Mouse (Mus musculus) T-cell, adult 66 days (primary cell): ENCODE results near the gene F10. TPM values are rescaled to one million over a fixed set of nuclear protein-coding genes. Genes with fewer than 3 reads are reported as not detected.

Experiments used
- total RNA-seq, 2 experiments: library from RNA; stranded (reverse); gene quantifications; 3 replicates in 1 of 2; 4 replicates in 1 of 2; pipeline ENCODE4 v1.2.4; 2023

Gene F10
- not detected for total RNA-seq

GRCm38 (mm10) chr8:13037015-13037414, at the start of gene F10:
Gene F10 (plus strand): TSS chr8:13037308.

GRCm38 (mm10) chr8:13025487-13026224, 11.5 kb upstream of the F10 start, which contains the start of gene F7:
Gene F7 (plus strand): TSS chr8:13026034.

DNA sequence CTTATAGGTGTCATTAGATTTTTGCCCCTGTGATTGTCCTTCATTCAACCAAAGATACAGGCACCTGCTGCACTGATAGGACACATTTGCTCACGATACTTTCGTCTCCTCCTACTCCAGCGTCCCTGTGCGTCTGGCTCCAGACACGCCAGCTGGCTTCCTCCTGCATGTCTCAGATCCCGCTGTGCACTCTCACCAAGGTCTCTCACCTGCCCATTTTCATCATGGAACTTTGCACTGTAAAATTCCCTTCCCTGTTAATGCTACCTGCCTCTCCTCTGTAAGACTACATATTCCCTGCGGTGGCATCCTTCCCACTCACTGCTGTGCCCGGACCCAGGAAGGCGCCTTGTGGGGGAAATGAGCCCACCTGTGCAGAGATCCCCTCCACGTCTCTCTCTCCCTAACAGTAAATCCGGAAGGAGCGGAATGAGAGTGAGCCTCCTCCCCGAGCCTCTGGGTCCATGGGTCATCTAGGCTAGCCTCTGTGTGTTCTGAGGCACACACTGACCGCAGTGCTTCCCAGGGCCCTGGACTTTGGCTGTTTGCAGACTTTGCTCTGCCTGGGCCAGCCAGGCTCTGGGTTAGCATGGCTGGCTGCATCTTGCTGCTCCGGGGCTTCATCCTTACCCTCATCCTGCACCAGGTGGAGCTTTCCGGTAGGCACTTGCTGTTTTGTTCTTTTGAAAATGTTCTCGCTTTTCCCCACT, 23.5 kb downstream of the F10 start, which contains the start of gene Proz:
Gene Proz, plus strand, starts transcription at position 474 of the 710 bp plus-strand sequence.

GRCm38 (mm10) chr8:13105087-13105881, 68.2 kb downstream of the F10 start, which contains the start of the genes Pcid2 and Cul4a:
Gene Pcid2 (minus strand): TSS chr8:13105459.
Gene Cul4a (plus strand): TSS chr8:13105621.

Other genes starting within 250 kb of the F10 start
- gene Mcf2l, start 163.5 kb upstream of the F10 start, total RNA-seq: 1 to 10 TPM in 1 of 2 experiments, under 1 TPM in 1; 0.67 to 2.3 TPM
- gene F7, start 11.3 kb upstream of the F10 start, total RNA-seq: not detected
- not detected for gene Proz, start 23.6 kb downstream of the F10 start, total RNA-seq
- gene Pcid2, start 68.2 kb downstream of the F10 start, total RNA-seq: 10 to 100 TPM; 35.5 to 37.2 TPM
- 10 to 100 TPM; 44.9 to 48.0 TPM for gene Cul4a, start 68.3 kb downstream of the F10 start, total RNA-seq
- gene Lamp1, start 121.9 kb downstream of the F10 start, total RNA-seq: 10 to 100 TPM; 92.5 to 93.2 TPM
- not detected for gene Grtp1, start 163.3 kb downstream of the F10 start, total RNA-seq
- not detected for gene Adprhl1, start 216.9 kb downstream of the F10 start, total RNA-seq